Mouse (Mus musculus) intestine, postnatal 0 days (tissue): Measurements from ENCODE around the gene Igfbp4. TPM values are rescaled to one million over a fixed set of nuclear protein-coding genes. Genes with fewer than 3 reads are reported as not detected.
A peak's percentile ranks its signal among the peaks of the same experiment; 100 is the strongest.

Experiments
- ATAC-seq: fragments of 200-750 bp; cut with Nextera tagmentation; 2 replicates; pipeline ENCODE4 v1.8.0; 2017; ENCODE audit warnings: mild to moderate bottlenecking, moderate TSS enrichment, moderate library complexity
- H3K27ac ChIP-seq: fragments of 300-500 bp; sonication (generic); 2 replicates; pipeline ENCODE4 v1.5.1; 2014; ENCODE audit warnings: mild to moderate bottlenecking, low read depth, low read length, moderate library complexity
- H3K27me3 ChIP-seq: fragments of 300-500 bp; sonication (generic); replicated peaks from 2 replicates; pipeline ENCODE4 v1.6.1; 2014; ENCODE audit warnings: low read length, mixed read lengths; ENCODE audit not compliant: control insufficient read depth, insufficient read depth
- H3K36me3 ChIP-seq: fragments of 300-500 bp; sonication (generic); 2 replicates; pipeline ENCODE4 v1.6.1; 2014; ENCODE audit warnings: mild to moderate bottlenecking, moderate library complexity; ENCODE audit not compliant: control insufficient read depth, insufficient read depth
- H3K4me1 ChIP-seq: fragments of 300-500 bp; sonication (generic); replicated peaks from 2 replicates; pipeline ENCODE4 v1.6.1; 2014; ENCODE audit warnings: antibody characterized with exemption, low read length, mixed read lengths; ENCODE audit not compliant: control insufficient read depth, insufficient read depth
- H3K4me2 ChIP-seq: fragments of 300-500 bp; sonication (generic); replicated peaks from 2 replicates; pipeline ENCODE4 v1.6.1; 2014; ENCODE audit warnings: low read depth, mild to moderate bottlenecking, moderate library complexity
- H3K4me3 ChIP-seq: fragments of 300-500 bp; sonication (generic); 2 replicates; pipeline ENCODE4 v1.5.1; 2014; ENCODE audit warnings: low read depth, low read length
- H3K9ac ChIP-seq: fragments of 300-500 bp; sonication (generic); 2 replicates; pipeline ENCODE4 v1.6.1; 2014; ENCODE audit warnings: mild to moderate bottlenecking, low read depth, low read length
- H3K9me3 ChIP-seq: fragments of 300-500 bp; sonication (generic); 2 replicates; pipeline ENCODE4 v1.6.1; 2016; ENCODE audit warnings: mixed run types; ENCODE audit not compliant: control insufficient read depth
- CTCF ChIP-seq: sonication (generic); IDR thresholded peaks from 2 replicates; pipeline ENCODE4 v1.5.1; 2016; ENCODE audit warnings: low read depth, mild to moderate bottlenecking, control low read depth, antibody characterized with exemption, moderate library complexity
- WGBS: fragments of 180-500 bp; shearing (Covaris S2); extraction: QIAGEN DNeasy Blood & Tissue Kit; methylation state at CpG from one replicate; pipeline ENCODE4 v1.1.7; 2014; 5-methylcytosine and 5-hydroxymethylcytosine counted together
- polyA plus RNA-seq: library from polyadenylated mRNA; unstranded; fragments of >200 nt; fragmentation: Nextera tagmentation; extraction: Ambion mirVana; gene quantifications from 2 replicates; pipeline ENCODE4 v1.2.1, GENCODE M21; 2015

Igfbp4 gene
- polyA plus RNA-seq, 1 experiment from 2014 or later = 174 TPM

DNA sequence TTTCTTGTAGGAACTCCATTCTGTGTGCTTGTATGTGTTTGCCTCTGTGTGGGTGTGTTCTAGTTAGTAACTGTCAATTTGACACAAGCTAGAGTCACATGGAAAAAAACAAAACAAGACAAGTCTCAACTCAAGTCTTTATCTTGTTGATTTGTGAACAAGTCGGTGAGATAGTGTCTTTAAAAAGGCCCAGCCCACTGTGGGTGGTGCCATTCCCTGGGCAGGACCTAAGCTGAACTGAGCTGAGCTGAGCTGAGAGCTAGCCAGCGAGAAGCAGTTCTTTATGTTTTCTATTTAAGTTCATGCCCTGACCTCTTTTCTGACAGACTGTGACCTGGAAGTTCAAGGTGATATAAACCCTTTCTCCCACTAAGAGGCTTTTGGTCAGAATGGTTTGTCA is 50.6 kb downstream of the Igfbp4 start:
- Histone ChIP-seq H3K4me2 (no peak overlapping the region), H3K27me3 (no peaks in the 10 kb centered on the region), H3K9ac (no peak overlapping the region), H3K4me3 (no peak overlapping the region), H3K4me1 (no peaks in the 10 kb centered on the region), H3K9me3 (no peaks in the 10 kb centered on the region), H3K27ac (no peak overlapping the region), H3K36me3 (no peaks in the 10 kb centered on the region)
- no peak for ATAC-seq
- no peak for TF ChIP-seq CTCF
- 46% methylated on average over 2 of the region's 2 CpGs for WGBS

- no peak for TF ChIP-seq CTCF
- no peaks in the 10 kb centered on the region for H3K9me3 ChIP-seq
- H3K4me2 ChIP-seq = no peak overlapping the region
- no peak for ATAC-seq
- no peak overlapping the region for H3K4me3 ChIP-seq
- no peak overlapping the region for H3K27ac ChIP-seq
- H3K9ac ChIP-seq = no peak overlapping the region
- WGBS = 87% methylated on average over 7 of the region's 7 CpGs
- H3K27me3 ChIP-seq = no peaks in the 10 kb centered on the region
- H3K36me3 ChIP-seq = no peaks in the 10 kb centered on the region
- no peaks in the 10 kb centered on the region for H3K4me1 ChIP-seq
These were observed 52.7 kb downstream of the Igfbp4 start for GRCm38 (mm10) chr11:99093740-99094139.

- Histone ChIP-seq H3K4me2 (no peak overlapping the region), H3K4me3 (no peak overlapping the region), H3K36me3 (no peaks in the 10 kb centered on the region), H3K9ac (no peak overlapping the region), H3K27me3 (no peaks in the 10 kb centered on the region), H3K4me1 (no peaks in the 10 kb centered on the region), H3K9me3 (no peaks in the 10 kb centered on the region), H3K27ac (no peak overlapping the region)
- TF ChIP-seq CTCF = no peak
- ATAC-seq = no peak
- 63% methylated on average over 2 of the region's 2 CpGs for WGBS
These were observed 54.0 kb downstream of the Igfbp4 start for GRCm38 (mm10) chr11:99094911-99095676.

GRCm38 (mm10) chr11:99095759-99096158 is 54.7 kb downstream of the Igfbp4 start:
- no peaks in the 10 kb centered on the region for H3K27me3 ChIP-seq
- H3K4me2 ChIP-seq = no peak overlapping the region
- H3K9ac ChIP-seq = no peak overlapping the region
- H3K9me3 ChIP-seq = no peaks in the 10 kb centered on the region
- H3K4me3 ChIP-seq = no peak overlapping the region
- no peaks in the 10 kb centered on the region for H3K36me3 ChIP-seq
- 77% methylated on average over 4 of the region's 4 CpGs for WGBS
- no peak for TF ChIP-seq CTCF
- H3K27ac ChIP-seq = no peak overlapping the region
- H3K4me1 ChIP-seq = no peaks in the 10 kb centered on the region
- ATAC-seq = no peak

DNA sequence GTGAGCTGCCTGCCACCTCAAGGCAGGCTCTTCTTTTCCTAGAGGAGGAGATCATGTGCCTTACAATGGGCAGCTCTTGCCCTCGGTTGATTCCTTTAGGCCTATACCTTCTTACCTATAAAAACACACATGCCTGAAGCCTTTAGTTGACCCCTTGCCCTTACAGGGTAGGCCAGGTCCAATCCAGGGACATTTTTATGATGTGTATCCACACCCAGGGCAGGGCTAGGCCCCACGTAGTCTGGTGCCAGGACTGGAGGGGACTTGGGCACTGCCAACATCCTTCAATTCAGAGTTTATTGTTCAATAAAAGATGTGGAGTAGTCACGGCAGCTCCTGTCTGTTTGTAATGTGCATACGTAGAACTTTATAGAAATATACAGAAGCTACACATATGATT is 55.4 kb downstream of the Igfbp4 start:
- no peak overlapping the region for H3K27ac ChIP-seq
- no peak for TF ChIP-seq CTCF
- peak; percentile 59 for ATAC-seq
- H3K4me3 ChIP-seq = no peak overlapping the region
- H3K27me3 ChIP-seq = no peaks in the 10 kb centered on the region
- no peak overlapping the region for H3K4me2 ChIP-seq
- no peak overlapping the region for H3K9ac ChIP-seq
- no peaks in the 10 kb centered on the region for H3K36me3 ChIP-seq
- 42% methylated on average over 4 of the region's 4 CpGs for WGBS
- H3K4me1 ChIP-seq = no peaks in the 10 kb centered on the region
- H3K9me3 ChIP-seq = no peaks in the 10 kb centered on the region

GRCm38 (mm10) chr11:99096996-99097774 is 56.1 kb downstream of the Igfbp4 start:
- no peak for TF ChIP-seq CTCF
- H3K4me1 ChIP-seq = no peaks in the 10 kb centered on the region
- 71% methylated on average over 8 of the region's 8 CpGs for WGBS
- no peak for ATAC-seq
- H3K4me2 ChIP-seq = no peak overlapping the region
- H3K4me3 ChIP-seq = no peak overlapping the region
- no peak overlapping the region for H3K27ac ChIP-seq
- H3K27me3 ChIP-seq = no peaks in the 10 kb centered on the region
- H3K9me3 ChIP-seq = no peaks in the 10 kb centered on the region
- no peak overlapping the region for H3K9ac ChIP-seq
- no peaks in the 10 kb centered on the region for H3K36me3 ChIP-seq
